Mouse (Mus musculus) stomach, postnatal 0 days (tissue): ENCODE data around the gene Acta1.

Experiments used
- CTCF ChIP-seq: IDR thresholded peaks from 2 replicates; pipeline ENCODE4 v1.5.1; 2016; ENCODE audit warnings: antibody characterized with exemption, low read depth, mild to moderate bottlenecking, moderate library complexity
- EP300 ChIP-seq: optimal IDR thresholded peaks from 2 replicates; pipeline ENCODE3; 2016; ENCODE audit warnings: antibody characterized with exemption

DNA sequence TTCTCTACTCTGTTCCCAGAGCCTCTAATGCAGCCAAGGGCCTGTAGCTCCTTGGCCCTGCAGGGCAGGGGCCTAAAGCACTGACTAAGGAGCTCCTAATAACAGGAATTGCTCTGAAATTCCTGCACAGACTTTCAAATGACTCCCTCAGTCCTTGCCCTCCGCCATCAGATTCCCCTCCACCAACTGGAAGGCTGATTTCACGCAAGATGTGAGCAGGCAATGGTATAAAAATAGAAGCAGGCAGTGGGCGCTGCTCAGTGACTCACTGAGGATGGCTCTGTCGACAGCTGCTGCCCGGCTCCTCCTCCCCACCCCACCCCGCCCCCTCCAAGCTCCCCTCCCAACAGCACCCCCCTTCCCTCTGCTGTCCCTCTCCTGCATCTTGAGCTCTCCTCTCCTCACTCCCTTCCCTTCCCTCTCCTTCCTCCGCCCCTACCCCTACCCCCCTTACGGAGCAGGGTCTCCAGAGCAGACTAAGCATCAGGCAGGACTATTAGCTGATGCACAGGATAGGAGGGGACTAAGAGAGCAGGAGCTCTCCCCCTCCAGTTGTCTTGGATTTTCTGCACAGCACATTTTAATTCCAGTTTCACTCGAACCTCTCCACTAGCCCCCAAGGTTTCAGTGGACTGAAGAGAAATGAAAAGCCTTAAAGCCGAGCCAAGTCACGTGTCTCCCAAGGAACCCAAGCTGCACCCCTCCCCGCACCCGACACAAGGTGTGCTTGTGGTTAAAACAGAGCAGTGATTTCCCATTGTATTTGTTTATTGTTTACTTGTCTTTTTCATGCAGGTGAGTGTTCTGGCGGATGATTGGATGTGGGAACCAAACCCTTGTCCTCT is 9.6 kb downstream of the Acta1 start:
- TF ChIP-seq CTCF (0 out of 2 replicates have a peak, but pooled peaks have one; percentile 10), EP300 (no peak)
